Mouse (Mus musculus): ENCODE results near the gene Gsdme.

Gene Gsdme

DNA sequence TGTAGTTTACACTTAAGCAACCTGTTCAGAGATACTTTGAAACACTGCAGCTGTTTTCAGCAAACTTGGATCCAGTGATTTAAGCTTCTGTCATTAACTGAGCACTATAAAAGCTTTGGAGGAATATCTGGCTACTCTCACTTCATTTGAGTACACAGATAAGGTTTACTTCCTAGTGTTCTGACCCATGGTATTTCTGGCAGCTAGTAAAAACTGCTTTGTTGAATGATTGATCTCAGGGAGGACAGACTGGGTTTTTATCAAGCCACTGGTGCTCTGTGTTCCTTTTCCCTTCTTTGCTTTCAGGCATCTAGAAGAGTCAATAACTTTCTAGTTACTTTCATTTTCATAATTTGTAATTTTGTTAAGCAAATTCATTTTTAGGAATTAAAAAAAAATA, 74.3 kb downstream of the Gsdme start:
- no peak for ATAC-seq (ENCODE audit: low TSS enrichment)

DNA sequence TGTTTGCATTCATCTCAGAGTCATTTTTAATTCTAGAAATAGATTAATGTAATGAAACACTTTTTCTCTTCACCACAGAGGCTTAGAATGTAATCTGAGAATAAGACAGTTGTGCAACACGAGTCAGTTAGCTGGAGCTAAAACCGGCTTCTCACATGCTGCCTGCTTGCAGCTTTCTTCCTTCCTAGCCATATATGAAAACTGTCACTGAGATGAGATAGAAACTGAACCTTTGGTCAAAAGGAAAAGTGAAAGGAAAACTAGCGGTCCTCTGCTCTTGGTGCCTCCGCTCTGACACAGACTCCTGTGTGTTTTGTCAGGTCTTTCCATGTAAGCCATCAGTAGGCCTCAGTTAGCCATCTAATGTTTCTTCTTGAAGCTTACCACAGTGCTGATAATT, 75.7 kb downstream of the Gsdme start:
- peak; percentile 61; the same call in 1 of the 2 replicates for ATAC-seq (ENCODE audit: low TSS enrichment)

DNA sequence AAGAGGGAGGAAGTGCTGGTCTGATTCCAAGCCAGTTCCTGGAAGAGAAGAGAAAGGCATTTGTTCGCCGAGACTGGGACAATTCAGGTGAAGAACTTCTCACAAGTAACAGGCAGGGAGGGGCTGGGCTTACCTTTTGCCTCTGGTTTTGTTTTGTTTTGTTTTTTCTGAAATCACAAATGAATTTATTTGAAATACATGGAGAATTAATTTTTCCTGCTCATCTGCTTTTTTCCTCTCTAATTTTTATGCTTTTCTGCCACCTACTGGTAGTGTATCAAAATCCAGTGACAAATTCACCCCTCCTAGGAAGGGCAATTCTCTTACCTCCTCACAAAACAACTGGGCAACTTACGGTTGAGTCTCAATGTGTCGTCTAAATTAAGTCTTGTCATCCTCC, 83.5 kb downstream of the Gsdme start:
- no peak for ATAC-seq (ENCODE audit: low TSS enrichment)

DNA sequence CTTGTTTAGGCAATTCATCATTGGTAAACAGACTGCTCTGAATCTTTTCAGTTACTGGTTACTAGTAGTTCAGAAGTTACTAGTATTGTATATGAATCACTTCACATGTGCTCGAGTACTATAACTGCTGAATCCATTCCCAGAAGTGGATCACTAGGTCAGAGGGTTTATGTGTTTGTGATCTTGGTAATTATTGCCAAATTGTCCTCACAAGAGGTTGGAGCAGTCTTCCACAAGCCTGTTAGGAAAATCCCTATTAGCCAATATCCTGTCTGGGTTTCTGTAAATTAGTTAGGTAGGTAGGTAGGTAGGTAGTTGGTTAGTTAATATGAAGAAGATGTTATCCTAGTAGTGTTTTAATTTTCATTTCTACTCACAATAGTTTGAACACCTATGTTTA, 87.9 kb downstream of the Gsdme start:
- ATAC-seq (ENCODE audit: low TSS enrichment), result no peak

DNA sequence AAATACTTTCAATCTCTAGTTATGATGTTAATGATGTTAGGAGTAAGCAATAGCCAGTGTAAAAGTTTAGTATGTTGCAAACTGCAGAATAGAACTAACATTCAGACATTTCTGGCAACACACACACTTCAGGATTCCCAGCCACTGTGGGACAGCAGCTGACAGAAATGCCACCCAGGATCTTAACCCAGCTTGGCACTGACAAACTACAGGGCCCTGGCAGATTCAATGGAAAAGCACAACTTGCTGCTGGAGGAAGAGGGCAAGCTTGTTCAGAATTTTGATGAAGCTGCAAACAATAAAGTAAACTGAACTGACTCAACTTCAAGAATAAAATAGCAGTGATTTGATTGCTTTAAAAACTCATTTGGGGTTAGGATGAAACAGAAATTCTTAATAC, 93.9 kb downstream of the Gsdme start:
- peak; percentile 41; the same call in 1 of the 2 replicates for ATAC-seq (ENCODE audit: low TSS enrichment)

DNA sequence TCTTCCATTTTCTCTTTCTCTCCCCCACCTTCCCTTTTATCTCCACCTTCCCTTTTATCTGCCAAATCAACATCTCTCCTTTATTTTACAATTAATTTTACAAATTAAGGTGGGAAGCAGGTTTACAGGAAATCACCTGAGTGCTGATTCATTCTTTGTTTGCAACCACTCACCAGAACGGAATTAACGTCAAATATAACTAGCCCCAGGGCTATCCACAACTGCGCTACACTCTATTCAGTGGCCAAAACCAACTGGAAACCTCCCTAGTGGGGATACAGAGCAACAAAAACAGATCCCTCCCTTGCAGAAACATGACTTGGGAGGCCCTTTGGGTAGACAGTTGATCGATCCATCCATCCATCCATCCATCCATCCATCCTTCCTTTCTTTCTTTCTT, 94.8 kb downstream of the Gsdme start:
- ATAC-seq (ENCODE audit: low TSS enrichment), result no peak

DNA sequence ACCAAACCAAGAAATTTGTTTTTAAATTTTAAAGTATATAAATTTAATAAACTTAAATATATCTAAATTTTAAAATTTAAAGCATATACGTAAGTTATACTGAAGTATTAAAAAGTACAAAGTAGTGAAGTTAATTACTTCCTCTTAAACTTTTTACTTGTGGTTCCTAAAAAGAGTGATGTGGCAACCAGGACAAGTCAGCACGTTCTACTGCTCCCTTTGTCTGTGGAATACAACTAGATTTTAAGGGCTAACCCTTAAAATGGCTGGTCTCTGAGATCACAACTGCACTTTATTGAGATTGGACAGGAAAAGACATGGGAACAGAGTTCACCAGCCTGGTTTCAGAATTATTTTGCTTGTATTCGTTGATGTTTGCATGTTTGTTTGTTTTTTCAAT, 100.6 kb downstream of the Gsdme start:
- no peak for ATAC-seq (ENCODE audit: low TSS enrichment)

DNA sequence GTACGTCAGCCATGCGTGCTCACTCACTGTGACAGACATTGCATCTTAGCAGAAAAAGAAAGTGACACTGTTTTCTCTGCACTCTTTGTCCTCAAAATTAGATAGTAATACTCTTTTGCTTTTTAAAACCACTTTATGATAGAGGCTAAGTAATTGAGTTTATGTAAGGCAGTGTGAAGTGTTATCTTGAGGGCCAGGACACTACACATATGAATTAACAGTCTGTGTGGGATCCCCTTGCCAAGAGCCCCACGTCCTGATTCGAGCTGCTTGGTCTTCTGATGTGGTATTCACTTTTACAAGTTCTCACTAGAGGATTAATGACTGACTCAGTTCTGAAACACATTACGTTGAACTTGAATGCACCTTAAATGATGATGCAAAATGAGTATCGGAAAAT, 103.8 kb downstream of the Gsdme start:
- no peak for ATAC-seq (ENCODE audit: low TSS enrichment)

DNA sequence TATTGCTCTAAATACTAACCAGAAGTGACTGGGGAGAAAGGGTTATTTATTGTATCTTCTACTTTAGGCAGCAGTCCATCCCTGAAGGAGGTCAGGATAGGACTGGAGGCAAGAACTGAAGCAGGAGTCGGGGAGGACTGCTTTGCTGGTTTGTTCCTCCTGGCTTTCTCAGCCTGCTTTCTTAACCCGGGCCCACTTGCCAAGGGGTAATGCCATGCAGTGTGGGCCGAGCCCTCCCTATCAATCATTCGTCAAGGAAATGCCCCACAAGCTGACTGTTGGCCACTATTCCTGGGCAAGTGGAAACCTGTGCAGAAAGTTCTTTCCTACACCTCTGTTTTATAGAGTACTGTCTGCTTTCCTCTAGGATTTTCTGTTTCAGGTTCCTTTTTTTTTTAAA, 114.3 kb downstream of the Gsdme start:
- no peak for ATAC-seq (ENCODE audit: low TSS enrichment)

DNA sequence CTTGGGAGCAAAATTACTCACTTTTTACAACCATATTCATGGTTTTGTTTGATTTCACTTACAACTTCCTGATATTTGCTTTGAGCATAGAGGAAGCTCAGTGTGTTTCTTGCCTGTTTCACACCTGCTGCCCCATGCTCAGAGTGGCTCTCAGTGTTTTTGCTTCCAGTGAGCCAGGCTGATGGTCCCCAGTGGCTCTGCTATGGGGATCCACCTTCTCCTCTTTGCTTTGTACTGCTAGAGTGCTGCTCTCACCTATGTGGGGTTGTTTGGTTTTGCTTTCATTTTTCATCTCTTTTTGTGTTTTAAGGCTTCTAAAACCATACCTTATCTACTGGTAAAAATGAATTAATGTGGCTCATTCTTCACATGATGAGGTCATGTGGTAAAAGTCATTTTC, 117.5 kb downstream of the Gsdme start:
- no peak for ATAC-seq (ENCODE audit: low TSS enrichment)

DNA sequence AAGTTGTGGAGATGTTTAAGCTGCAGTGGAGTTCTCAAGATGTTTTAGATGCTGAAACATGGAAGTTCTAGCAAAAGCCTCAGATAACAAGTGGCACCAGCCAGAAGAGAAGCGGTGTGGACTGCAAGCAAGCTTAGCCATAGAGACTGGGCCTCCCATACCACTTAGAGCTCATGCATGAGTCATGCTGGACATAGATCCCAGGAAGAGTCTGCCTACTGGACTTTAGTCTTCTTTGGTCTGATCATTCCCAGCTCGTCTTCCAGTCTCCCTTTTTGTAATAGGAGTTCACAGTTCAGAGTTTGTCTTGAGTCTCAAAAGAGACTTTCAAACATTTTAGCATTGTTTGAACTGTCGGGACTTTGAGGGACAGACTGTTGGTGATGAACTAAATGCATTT, 124.1 kb downstream of the Gsdme start:
- no peak for ATAC-seq (ENCODE audit: low TSS enrichment)

All from frontal cortex, adult (tissue).